Mouse (Mus musculus): ENCODE measurements around the gene Adcy9.

GRCm38 (mm10) chr16:4363341-4364116 is 56.8 kb downstream of the Adcy9 start:
- no peak for TF ChIP-seq CTCF (IDR thresholded peaks at IDR 0.05; ENCODE audit: extremely low read depth, insufficient read length, insufficient replicate concordance, low read depth, low read length)
- no peak for TF ChIP-seq POLR2A (IDR thresholded peaks at IDR 0.05; ENCODE audit: low read depth, low read length)

Measured in small intestine, adult 2 months (tissue).